14 mouse cellular contexts compared by ENCODE assay signal in the genomic region with DNA sequence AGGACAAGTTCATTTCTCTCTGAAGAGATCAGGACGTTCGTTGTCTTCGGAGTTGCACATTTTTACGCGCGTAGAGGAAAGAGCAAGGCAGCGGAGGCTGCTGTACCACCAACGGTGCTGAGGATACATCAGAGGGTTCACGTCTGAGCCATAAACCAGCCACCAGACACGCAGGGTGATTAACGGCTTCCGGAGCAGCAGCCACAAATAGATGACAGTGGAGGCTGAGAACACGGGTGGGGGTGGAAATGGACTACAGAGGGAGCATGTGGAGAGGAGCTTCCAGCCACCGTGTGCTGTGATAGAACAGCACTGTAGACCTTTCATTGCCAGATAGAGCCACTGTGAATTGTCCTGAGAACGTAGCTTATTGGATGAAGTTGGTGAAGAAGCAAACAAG. TPM values are rescaled to one million over a fixed set of nuclear protein-coding genes. Genes with fewer than 3 reads are reported as not detected.
A peak's percentile ranks its signal among the peaks of the same experiment; 100 is the strongest.
DNase-seq lines count a peak whose midpoint lies in the region; ATAC-seq lines count a peak whose summit lies in the region.
"Had no signal": no experiment of that assay in that cellular context is flagged by ENCODE, and none has a peak within 500 bp of the region (broad histone marks: within the 10 kb centered on the region; RNA-seq: fewer than 3 reads in every experiment).

No protein-coding gene starts in this region.

- H3K4me2 ChIP-seq in kidney, embryonic 14.5 days (replicated peaks; ENCODE audit: low read depth, low read length), result peak overlapping the region; percentile 19; the same call in 1 of the 2 replicates
- H3K4me2 ChIP-seq: embryonic facial prominence, embryonic 12.5 days; heart, embryonic 13.5 days; liver, embryonic 13.5 days had no signal

- DNase-seq in adrenal gland, adult 8-10 months, result peak; percentile 13
- DNase-seq in adrenal gland, postnatal 10 days, result no peak
- peak; percentile 56 for DNase-seq in T-cell, adult 2 months (ENCODE audit: low spot score)
- peak; percentile 66 for DNase-seq in naive thymus-derived CD4-positive, alpha-beta T cell, adult 2 months (ENCODE audit: low read depth)
- no peak for DNase-seq in lung, postnatal 4 days
- DNase-seq in cerebellum, adult 9-11 months, result no peak
- DNase-seq in retina, embryonic 14.5 days (ENCODE audit: low spot score), result no peak
- DNase-seq: liver, embryonic 13.5 days had no signal

- no peak overlapping the region for H3K9ac ChIP-seq in kidney, embryonic 14.5 days (ENCODE audit: low read depth, low read length)
- H3K9ac ChIP-seq: embryonic facial prominence, embryonic 12.5 days; heart, embryonic 13.5 days; liver, embryonic 13.5 days had no signal

- no peaks in the 10 kb centered on the region for H3K36me3 ChIP-seq in kidney, embryonic 14.5 days (ENCODE audit: control insufficient read depth, insufficient read depth, low read length)
- H3K36me3 ChIP-seq: embryonic facial prominence, embryonic 12.5 days; heart, embryonic 13.5 days; liver, embryonic 13.5 days; midbrain, embryonic 10.5 days had no signal

- no peaks in the 10 kb centered on the region for H3K27me3 ChIP-seq in kidney, embryonic 14.5 days (ENCODE audit: control insufficient read depth, insufficient read depth, low read length)
- H3K27me3 ChIP-seq: embryonic facial prominence, embryonic 12.5 days; heart, embryonic 13.5 days; liver, embryonic 13.5 days had no signal

- peaks cover 8% of the 10 kb centered on the region; the same call in 1 of the 2 replicates for H3K4me1 ChIP-seq in kidney, embryonic 14.5 days (ENCODE audit: control insufficient read depth, insufficient read depth, low read length)
- H3K4me1 ChIP-seq: embryonic facial prominence, embryonic 12.5 days; heart, embryonic 13.5 days; liver, embryonic 13.5 days; midbrain, embryonic 10.5 days had no signal

- 48% methylated on average over 15 of the region's 15 CpGs for WGBS in kidney, embryonic 14.5 days

- no peak overlapping the region for H3K4me3 ChIP-seq in kidney, embryonic 14.5 days (ENCODE audit: low read length)
- H3K4me3 ChIP-seq: embryonic facial prominence, embryonic 12.5 days; heart, embryonic 13.5 days; liver, embryonic 13.5 days; midbrain, embryonic 10.5 days had no signal

- H3K9me3 ChIP-seq in kidney, embryonic 14.5 days (ENCODE audit: control insufficient read depth, low read length), result peaks cover 2% of the 10 kb centered on the region; the same call in 1 of the 2 replicates
- H3K9me3 ChIP-seq: embryonic facial prominence, embryonic 12.5 days; heart, embryonic 13.5 days; liver, embryonic 13.5 days; midbrain, embryonic 10.5 days had no signal

- no peak overlapping the region for H3K27ac ChIP-seq in kidney, embryonic 14.5 days (ENCODE audit: low read depth, low read length)
- H3K27ac ChIP-seq: embryonic facial prominence, embryonic 12.5 days; heart, embryonic 13.5 days; liver, embryonic 13.5 days; midbrain, embryonic 10.5 days had no signal

- no peak; the same call in 1 of the 2 replicates for ATAC-seq in kidney, embryonic 14.5 days (ENCODE audit: low FRiP score, low TSS enrichment)

RNA-seq across cellular contexts. Expression of a gene that starts 33.2 kb away (rescaled TPM):
- total RNA-seq in adrenal gland, adult 8-10 months (2022), result not detected
- not detected for total RNA-seq in adrenal gland, postnatal 10 days (2021)
- not detected in 2 replicates for polyA plus RNA-seq in kidney, embryonic 14.5 days (2014; fragmentation: Nextera tagmentation; extraction: Ambion mirVana)
- total RNA-seq: layer of hippocampus, adult 18-20 months had no signal
- polyA plus RNA-seq: embryonic facial prominence, embryonic 12.5 days; heart, embryonic 13.5 days; liver, embryonic 13.5 days; midbrain, embryonic 10.5 days; stomach, embryonic 14.5 days had no signal

Comparison
In these comparisons a context has a peak if more than half of its experiments do, and no peak if none do; other contexts are left out.
1. DNase-seq: peak in adrenal gland, adult 8-10 months (single experiment), T-cell, adult 2 months (single experiment) and naive thymus-derived CD4-positive, alpha-beta T cell, adult 2 months (single experiment); none in adrenal gland, postnatal 10 days (single experiment), lung, postnatal 4 days (0 of 2), cerebellum, adult 9-11 months (single experiment) and retina, embryonic 14.5 days (single experiment).